Mouse (Mus musculus) c-Kit-positive CD71-positive TER-119-positive erythroid progenitor cells, embryonic 14.5 days (primary cell): ENCODE data around the gene Mef2b.
A peak's percentile ranks its signal among the peaks of the same experiment; 100 is the strongest.

Experiments used
- DNase-seq: peaks from one replicate; pipeline ENCODE4 v3.0.0-alpha.2; 2013; ENCODE audit warnings: low spot score

Gene Mef2b

DNA sequence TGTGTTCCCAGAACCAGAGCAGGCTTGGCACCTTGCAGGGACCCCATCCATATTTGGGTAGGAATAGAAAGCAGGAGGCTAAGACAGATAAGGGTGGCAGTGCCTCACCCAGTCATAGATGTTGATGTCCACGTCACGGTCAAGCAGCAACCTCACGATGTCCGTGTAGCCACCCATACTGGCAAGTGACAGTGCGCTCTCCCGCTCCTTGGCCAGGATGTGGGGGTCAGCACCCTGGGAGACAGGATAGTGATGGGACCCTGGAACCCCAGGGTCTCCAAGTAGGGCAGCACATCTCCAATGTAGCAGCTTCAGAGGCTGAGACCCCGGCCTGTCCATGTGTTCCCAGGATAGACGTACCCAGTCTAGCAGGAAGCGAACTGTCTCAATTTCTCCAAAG lies 4.6 kb upstream of the Mef2b start:
- DNase-seq, result no peak

DNA sequence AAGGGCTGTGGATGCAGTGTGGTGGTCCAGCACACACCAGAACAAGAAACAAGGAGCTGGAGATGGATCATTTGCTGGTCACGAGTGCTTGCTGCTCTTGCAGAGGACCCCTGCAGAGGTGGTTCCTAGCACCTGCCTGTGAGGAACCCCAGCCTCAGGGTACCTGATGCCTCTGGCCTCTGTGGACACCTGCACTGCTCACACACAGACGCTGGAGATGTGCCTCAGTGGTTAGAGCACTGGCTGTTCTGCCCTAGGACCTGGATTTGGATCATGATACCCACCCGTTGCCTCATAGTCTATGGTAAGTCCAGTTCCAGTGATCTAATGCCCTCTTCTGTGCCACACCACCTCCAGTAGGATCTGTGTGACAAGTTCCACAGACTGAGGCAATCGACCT lies 2.9 kb upstream of the Mef2b start:
- no peak for DNase-seq

DNA sequence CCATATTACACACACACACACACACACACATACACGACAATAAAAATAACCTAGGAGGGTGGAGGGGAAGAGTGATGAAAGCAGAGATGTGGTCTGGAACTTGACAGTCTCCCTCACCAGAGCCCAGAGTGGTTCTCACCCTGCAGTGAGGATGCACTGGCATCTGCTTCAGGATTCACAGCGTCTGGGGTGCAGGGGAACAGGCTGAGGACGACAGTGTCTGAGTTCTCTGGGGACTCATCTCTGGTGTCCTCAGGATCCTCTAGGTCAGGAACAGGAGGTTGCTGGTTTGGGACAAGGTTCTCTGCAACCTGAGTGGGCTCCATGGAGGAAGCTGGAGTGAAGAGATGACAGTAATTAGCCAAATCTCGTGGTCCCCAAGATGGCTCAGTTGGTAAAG lies 1.6 kb upstream of the Mef2b start:
- DNase-seq, result no peak

DNA sequence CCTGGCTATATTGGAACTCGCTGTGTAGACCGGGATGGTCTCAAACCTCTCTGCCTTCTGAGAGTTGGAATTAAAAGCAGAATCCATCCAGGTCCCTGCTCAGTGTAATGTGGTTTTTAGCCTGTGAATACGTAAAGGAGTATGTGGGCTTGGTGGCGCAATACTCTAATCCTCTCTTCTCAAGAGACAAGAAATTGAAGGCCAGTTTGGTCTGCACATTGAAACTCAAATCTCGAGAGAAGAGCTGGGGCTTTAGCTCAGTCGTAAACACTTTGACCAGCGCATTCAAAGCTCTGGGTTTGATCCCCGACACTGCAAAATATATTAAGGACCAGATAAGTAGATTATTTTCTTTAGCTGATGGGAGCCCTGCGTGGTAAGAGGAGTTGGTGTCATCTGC lies 470 bp downstream of the Mef2b start:
- DNase-seq, result no peak

DNA sequence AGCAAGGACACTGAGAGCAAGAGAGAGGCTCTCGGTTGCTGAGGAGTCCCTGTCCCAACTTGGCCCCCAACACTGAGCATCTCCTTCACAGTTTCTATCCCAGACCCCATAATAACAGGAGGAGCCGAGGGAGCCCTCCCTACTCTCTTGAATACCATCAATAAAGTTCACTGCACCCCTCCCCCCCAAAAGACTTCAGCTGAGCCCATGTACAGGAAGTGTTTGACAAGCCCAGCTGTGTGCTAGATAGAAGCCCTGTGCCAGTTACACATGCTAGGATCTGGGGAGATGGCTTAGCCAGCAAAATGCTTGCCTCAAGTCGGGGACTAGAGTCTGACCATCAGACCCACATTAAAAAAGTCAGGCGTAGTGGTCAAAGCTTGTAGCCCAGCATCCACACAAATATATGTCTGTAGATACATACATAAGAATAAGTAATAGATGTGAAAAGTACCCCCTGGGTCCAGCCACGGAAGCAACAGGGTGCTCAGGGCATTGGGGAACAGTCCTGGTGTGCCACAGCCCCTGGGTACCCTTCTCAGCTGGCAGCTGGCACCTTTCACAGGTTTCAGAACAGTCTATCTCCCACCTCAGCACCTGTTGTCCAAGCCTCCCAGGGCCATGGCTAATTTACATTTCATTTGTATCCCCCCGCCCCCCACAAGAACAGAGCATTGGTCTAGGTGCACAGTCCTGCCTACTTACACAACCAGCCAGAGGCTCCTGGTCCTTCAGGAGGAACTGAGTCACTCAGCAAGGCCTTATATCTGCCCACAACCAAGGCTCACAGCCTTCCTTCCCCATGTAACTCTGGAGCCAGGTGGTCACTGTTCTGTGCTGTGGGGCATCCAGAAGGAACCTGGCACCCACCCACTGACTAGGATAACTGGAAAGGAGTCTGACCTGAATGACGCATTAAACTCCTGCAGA lies 8.4 kb downstream of the Mef2b start:
- DNase-seq, result no peak

DNA sequence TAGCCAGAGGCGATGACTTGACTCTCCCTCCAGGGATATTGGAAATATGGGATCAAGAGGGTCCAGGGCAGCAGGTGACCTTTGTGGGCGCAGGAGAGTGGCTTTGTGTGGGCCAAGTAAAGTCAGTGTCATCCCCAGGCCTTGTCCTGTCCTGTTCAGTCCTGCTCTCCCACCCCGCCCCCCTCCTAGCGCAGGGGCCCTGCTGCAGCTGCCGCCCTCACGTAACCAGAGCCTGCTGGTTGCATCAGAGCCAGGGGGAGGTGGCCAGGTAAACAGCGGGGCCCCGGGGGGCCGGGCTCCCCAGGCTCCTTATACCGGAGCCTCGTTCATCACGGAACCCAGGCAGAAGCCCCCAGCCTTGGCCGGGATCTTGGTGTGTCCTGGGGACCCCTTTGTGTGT lies 10.6 kb downstream of the Mef2b start:
- DNase-seq, result no peak

DNA sequence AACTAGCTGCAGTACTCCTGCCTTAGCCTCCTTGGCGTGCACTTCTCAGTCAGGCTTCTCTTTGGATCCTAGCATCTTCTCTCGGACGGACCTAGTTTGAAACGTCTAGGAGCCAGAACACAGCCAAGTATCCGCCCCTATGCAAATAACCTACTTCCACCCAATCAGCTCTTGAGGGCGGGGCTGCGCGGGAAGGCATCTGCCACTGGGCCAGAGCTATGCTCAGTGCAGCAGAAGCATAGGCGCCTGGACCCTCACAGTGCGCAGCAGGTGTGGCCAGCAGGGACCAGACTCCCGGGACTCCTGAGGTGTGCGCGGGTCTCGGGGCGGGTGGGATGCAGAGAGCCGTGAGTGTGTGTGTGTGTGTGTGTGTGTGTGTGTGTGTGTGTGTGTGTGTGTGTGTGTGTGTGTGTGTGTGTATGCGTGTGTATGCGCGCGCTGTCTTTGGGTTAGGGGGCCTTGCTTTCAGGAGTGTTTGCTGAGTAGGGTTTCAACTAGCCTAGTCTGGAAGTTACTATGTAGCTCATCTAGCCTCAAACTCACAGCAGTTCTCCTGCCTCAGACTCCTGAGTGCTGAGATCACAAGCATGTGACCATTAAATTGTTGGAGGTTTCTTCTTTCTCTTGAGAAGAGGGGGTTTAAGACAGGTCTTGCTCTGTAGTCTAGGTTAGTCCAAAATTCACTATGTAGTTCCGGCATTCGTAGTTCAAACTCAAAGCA lies 13.2 kb downstream of the Mef2b start:
- peak; percentile 77 for DNase-seq

DNA sequence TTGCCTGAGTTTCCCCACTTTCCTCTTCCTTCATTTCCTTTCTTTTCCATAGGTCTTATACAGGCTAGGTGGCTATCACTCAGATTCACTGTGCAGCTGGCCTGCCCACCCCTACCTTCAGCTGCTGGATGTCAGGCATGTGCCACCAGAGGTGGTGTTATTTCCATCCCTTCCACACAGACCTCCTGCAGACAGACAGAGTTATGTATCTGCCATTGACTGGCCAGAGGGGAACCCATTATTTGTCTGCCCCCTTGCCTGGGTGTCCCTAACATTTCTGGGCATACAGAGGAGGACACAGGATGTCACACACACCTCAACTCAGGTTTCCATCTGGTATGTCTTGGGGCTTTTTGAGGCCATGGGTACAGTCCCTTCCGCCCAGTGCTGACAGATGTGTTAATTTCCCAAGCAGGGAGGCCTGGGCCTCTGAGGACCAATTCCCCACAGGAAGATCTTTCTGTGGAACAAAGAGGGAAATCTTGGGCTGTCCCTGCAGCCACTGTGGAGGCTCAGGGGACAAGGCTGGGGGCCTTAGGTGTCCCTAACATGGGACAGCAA lies 17.8 kb downstream of the Mef2b start:
- no peak for DNase-seq

DNA sequence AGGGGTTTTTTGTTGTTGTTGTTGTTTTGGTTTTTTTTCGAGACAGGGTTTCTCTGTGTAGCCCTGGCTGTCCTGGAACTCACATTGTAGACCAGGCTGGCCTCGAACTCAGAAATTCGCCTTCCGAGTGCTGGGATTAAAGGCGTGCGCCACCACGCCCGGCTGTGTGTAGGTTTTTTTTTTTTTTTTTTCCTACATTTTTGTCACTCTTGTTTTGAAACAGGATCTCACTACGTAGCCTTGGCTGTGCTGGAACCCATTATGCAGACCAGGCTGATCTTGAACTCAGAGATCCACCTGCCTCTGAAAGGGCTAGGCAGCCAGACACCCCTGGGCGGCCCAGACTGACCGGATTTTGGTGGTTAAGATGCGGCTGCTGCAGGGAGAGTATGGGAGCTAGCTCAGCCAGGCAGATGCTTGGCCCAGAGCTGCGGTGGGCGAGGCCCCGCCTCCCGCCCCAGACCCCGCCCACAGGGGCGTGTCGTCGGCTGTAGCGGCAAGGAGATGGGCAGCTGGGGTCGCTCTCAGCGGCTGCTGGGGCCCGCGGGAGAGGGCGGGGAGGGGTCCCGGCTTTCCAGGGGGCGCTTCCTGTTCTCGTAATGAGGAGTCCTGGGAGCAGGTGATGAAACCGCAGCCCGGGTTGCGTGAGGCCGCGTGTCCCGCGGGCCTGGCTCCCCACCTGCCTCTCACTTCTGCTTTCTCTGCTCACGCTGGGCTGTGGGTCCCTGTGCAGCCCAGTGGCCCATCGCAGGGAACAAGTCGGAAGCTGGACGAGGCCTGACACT lies 18.8 kb downstream of the Mef2b start:
- peak; percentile 53 for DNase-seq

DNA sequence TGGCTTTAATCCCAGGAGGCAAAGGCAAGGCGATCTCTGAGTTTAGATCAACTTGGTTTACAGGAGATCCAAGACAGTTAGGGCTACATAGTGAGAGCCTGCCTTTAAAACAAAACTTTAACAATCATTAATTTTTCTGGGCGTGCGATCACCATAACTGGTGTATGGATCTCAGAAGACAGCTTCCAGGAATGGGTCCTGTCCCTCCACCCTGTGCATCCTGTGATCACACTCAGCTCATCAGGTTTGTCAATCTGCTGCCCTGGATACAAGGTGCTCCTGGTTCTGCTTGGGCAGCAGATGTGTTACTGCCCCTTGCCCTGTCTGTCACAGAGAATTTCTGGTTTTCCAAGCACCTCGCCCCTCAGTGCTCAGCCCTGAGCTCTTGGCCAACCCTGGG lies 19.7 kb downstream of the Mef2b start:
- no peak for DNase-seq

DNA sequence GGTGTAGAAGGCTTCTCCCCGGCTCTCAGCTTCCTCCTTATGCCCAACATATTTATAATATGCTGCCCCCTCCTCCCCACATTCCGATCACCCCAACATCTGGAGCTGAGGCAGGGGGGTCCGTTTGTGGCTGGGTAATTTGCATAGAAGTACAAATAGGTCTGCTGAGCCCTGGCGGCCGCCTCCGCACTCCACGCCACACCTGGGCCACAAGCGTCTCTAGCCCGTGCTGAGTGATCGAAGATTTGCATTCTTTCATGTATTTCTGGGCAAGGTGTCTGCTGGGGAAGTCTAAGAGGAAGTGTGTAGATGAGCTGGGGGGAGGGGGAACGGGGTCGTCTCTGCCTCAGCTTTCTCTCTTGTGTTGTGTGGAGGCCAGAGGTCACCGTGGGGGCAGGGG lies 20.5 kb downstream of the Mef2b start:
- DNase-seq, result no peak

DNA sequence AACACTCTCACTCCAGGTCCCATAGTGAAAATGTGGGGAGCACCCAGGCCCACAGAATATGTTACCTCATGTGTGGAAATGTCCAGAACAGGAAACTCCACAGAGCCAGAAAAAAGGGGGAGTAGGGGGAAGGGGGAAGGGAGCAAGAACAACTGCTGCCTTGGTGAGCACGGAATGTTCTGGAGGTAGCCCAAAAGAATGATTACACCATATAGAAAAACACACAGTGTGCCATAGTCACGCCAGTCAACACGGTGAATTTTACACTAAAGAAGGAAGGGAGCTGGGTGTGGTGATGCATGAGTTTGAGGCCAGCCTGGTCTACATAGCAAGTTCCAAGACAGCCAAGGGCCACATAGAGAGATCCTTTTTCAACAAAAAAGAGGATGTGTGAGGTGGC lies 23.8 kb downstream of the Mef2b start:
- no peak for DNase-seq

DNA sequence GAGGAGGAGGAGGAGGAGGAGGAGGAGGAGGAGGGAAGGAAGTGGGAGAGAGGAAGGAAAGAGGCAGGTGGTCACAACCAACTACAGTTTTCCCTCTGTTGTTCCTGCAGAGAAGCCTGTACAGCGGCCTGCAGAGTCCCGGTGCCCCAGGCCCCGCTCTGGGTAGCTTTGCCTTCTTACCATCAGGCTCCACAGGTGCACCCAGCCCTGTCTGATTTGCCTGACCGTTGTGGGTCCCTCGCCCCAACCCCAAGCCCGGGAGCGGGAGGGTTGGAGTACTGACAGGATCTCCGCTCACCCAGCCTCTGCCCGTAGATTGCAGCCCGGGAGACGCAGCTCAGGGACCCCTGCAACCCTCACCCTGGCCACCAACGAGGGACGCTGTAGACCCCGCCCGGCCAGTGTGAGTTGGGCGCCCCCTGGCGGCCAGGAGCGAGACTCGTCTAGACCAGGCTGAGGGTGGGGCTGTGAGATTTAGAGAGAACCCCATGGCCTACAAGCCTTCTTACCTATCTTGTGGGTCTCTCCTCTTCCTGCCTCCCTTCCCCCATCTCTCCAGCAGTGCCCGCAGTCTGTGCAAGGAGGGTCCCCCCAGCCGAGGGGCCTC lies 27.1 kb downstream of the Mef2b start:
- peak; percentile 56 for DNase-seq

DNA sequence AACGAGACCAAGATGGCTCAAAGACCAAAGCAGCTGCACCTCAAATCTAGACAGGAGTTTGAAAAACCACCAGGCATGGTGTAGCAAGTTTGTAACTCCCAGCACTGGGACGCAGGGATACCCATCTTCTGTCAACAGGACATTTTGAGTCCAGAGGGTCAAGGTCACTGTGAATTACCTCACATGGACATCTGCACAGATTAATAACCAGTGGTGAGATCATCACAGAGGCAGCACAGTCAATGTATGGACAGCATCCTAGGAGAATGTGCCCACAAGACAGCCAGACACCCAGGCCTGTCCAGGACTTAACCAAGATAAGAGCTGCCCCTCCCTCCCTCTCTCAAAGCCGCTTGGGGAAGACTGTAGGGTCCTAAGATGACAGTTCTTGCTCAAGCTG lies 30.6 kb downstream of the Mef2b start:
- no peak for DNase-seq

DNA sequence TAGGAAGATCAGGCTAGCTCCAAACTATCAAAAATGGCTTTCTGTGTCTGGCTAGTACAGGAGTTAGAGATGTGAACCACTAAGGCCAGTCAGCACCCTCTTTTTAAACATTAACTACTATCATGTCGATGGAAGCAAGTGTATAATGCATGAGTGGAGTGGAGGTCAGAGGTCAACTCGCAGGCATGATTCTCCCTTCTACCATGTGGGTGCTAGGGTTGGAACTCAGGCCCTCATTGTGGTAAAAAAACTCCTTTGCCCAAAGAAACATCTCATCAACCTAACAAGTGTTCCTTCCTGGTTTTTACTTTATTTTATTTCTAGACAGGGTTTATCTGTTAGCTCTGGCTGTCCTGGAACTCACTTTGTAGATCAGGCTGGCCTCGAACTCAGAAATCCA lies 31.2 kb downstream of the Mef2b start:
- DNase-seq, result no peak

DNA sequence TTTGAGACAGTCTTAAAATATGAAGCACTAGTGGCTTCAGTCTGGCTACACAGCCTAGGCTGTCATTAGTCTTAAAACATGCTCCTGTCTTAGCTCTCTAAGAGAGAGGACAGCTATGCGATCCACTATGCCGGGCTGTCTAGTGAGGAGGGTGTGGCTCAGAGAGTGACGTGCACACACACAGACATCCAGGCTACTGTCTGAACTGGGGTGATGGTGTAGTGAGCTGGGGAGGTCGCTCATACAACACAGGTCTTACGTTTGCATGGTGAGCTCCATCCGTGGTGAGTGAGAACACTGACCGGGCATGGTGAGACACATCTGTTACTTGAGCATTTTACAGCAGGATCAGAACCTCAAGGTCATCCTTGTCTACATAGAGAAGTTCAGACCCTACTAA lies 31.7 kb downstream of the Mef2b start:
- DNase-seq, result no peak

DNA sequence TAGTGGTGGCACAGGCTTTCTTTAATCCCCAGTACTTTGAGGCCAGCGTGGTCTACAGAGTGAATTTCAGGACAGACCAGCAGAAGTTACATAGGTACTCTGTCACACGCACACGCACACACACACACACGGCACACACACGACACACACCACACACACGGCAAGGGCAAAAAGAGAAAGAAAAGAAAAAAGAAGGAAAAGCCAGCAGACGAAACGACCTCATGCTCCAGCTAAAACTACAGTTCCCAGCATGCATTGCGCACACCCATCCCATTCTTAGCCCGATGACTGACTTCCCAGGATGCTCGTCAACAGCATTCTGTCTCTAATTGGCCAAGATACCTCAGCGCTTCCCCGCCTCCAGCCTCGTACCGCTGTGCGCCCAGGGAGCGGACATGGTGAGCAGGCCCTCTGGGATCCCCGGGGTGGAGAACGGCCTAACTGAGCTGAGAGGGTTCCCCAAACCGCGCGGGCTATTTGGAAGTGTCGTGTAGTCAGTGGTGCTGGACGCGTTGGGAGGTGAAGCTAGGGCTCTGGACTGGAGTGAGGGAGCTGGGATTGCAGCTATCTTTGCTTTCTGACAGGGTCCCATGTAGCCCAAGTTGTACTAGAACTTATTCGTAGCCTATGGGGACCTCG lies 32.7 kb downstream of the Mef2b start, which contains the start of gene Tmem161a:
TSS of gene Tmem161a (plus strand) at position 314 of the 639 bp plus-strand sequence.
- peak; percentile 95 for DNase-seq

DNA sequence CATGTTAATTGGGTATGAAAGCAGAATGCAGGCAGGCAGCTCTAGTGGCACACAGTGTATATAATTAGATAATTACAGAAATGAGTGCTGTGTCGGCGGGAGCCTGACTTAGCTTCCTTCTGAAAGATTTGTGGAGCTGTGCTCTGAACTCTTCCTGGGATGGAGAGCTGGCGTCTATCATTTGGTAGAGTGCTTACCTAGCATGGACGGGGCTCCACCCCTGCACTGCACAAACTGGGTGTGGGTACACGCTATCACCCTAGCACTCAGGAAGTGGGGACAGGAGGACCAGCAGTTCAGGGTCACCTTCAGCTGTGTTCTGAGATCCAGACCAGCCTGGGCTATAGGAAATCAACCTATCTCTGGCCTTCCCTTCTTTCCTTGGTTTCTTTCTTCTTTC lies 33.8 kb downstream of the Mef2b start:
- no peak for DNase-seq

DNA sequence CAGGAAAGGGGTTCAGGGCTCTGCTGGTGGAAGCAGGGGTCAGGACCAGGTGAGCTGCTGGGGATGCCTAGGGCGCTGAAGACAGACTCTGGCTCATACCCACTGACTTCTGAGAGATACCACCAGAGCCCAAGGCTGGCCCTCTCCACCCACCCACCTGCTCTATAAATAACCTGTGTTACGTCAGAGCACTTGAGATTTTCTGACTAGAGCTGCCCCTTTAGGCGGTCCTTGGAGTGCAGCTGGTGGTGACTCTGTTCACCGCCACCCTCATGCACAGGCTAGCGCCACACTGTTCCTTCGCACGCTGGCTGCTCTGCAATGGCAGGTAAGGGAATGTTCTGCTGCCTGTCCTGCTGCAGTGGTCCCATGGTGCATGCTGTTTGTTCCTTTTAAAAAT lies 34.6 kb downstream of the Mef2b start:
- DNase-seq, result no peak

DNA sequence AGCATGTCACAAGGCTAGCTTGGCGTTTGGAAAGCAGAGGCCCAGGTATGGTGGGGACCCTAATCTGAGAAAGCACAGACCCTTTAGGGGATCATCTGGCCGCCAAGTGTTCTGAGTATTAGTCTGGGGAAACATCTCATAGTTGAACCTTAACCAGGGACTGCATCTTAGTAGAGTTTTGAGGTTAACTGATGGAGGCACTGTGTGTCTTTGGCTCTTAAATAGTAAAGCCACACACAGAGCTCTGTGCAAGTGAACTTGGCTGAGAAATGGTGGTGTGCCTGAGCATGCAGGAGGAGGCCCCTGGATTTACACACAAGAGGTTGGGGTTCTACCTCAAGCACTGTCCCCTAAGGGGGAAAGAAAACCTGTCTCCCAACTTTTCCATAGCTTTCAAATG lies 38.7 kb downstream of the Mef2b start:
- DNase-seq, result no peak

DNA sequence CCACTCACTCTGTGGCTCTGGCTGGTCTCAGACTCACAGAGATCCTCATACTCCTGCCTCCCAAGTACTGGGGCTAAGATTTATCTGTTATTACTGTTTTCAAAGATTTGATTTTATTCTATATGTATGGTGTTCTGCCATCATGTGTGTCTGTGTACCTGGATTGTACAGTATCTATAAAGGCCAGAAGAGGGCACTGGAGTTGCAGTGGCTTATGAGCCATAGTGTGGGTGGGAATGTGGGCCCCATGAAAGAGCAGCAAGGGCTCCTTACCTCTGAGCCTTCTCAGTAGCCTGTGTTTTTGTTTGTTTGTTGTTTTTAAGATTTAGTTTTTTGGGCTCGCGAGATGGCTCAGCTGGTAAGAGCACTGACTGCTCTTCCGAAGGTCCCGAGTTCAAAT lies 39.6 kb downstream of the Mef2b start:
- no peak for DNase-seq
